Mouse (Mus musculus): Measurements from ENCODE around the gene 4930503B20Rik. TPM values are rescaled to one million over a fixed set of nuclear protein-coding genes. Genes with fewer than 3 reads are reported as not detected.

4930503B20Rik gene
- polyA plus RNA-seq, 1 experiment, result not detected

DNA sequence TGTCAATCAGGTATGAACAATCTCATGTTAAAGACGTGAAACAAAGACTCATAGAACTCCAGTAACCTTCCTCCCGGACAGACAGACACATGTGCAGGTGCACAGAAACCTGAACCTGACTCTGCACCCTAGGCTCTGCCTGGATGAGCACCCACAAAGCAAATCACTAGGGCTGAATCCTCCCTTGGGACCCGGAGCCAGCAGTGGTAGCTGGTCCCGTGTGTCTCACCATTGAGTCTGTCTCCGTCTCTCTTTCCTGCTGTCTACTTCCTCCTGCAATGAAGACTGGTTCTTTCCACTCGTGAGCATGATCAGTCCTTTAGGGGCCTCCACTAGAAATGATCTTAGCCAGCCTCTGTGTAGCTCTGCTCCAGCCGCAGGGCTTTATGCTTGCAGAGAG, 10.8 kb upstream of the 4930503B20Rik start:
- peaks cover 9% of the 10 kb centered on the region; the same call in 1 of the 2 replicates for H3K4me1 ChIP-seq (ENCODE audit: control insufficient read depth, insufficient read depth, insufficient read length, low read length)
- no peak overlapping the region for H3K4me3 ChIP-seq (ENCODE audit: insufficient read depth, low read depth, low read length)
- H3K27ac ChIP-seq (replicated peaks; ENCODE audit: low read depth, low read length), result no peak overlapping the region

DNA sequence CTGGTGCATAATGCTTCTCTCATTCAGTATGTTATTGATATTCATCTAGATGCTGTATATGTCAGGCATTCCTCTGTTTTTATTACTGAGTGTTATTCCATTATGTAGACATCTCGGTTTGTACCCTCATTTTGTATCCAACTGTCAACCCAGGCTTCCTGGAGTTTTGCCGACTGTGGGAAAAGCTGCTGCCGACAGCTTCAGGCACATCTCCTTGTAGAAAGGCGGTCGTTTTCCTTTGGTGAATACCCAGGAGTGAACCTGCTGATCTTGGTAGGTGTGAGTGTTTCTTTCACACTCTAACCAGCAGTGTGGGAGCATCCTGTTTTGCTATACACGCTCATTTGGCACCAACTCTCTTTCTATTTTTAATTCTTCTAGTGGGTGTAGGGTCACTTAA, 9.9 kb upstream of the 4930503B20Rik start:
- H3K27ac ChIP-seq (replicated peaks; ENCODE audit: low read depth, low read length), result peak overlapping the region; percentile 46; the same call in 1 of the 2 replicates
- H3K4me1 ChIP-seq (ENCODE audit: control insufficient read depth, insufficient read depth, insufficient read length, low read length), result peaks cover 9% of the 10 kb centered on the region; the same call in 1 of the 2 replicates
- no peak overlapping the region for H3K4me3 ChIP-seq (ENCODE audit: insufficient read depth, low read depth, low read length)

DNA sequence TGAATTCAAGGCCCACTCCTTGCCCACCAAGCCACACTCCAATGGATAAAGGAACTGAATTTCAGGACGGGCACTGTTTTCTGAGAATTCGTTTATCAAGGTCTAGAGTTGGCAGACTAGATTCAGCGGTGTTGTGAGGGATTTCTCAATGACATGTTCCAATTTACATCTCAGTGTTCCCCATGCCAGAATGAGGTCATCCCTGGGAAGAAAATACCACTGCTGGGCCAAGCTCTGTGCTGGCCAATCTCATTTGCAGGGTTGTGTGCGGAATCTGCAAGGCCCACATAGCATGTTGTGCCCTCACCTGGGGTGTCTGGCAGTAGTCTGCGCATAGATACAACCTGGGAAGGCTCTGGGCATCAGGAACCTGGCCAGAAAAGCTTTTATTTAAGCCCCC, 8.2 kb upstream of the 4930503B20Rik start:
- Histone ChIP-seq H3K27ac (replicated peaks; ENCODE audit: low read depth, low read length) (no peak overlapping the region), H3K4me1 (ENCODE audit: control insufficient read depth, insufficient read depth, insufficient read length, low read length) (peaks cover 9% of the 10 kb centered on the region; the same call in 1 of the 2 replicates), H3K4me3 (ENCODE audit: insufficient read depth, low read depth, low read length) (no peak overlapping the region)

DNA sequence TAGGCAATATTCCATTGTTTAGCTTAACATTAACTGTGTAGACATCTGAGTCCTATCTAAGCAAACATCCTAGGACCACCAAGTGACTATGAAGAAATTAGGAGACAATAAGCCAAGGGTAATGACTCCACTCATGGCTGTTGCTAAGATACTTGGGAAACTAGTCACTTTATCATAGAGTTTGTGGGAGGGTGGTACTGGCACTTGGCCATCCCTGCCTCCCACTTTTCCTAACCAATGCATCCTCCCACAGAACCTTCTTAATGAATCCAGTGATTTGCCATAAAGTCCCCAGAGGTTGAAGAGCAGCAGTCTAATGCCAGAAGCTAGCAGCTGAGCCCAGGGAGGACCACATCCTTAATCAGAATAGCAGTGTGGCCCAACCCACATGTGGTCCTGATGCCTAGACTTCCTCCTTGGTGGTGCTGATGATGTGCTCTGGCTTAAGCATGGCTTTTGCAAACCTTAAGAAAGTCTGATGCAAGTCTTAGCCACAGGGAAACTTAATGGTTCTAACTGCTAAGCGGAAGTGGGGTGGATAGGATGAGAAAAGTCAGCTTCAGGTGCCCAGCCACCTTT, 7.0 kb upstream of the 4930503B20Rik start:
- H3K27ac ChIP-seq (replicated peaks; ENCODE audit: low read depth, low read length), result no peak overlapping the region
- H3K4me3 ChIP-seq (ENCODE audit: insufficient read depth, low read depth, low read length), result no peak overlapping the region
- H3K4me1 ChIP-seq (ENCODE audit: control insufficient read depth, insufficient read depth, insufficient read length, low read length), result peaks cover 9% of the 10 kb centered on the region; the same call in 1 of the 2 replicates

DNA sequence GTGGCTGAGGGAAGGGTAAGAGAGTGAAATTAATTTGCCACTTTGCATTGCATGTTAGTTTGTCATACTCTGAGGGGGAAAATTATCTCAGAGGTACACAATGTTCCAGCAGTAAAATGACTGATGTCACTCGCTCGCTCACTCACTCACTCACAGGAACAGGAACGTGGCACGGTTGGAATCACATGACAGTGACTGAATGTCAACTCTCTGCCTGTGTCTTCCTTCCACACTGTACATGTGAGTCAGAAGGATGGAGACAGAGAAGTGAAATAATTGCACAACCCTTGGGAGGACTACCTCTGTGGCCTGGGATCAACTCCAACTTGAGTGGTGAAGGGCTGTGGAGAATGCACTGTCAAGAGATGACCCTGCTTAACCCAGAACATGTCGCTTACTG, 6.3 kb upstream of the 4930503B20Rik start:
- Histone ChIP-seq H3K27ac (replicated peaks; ENCODE audit: low read depth, low read length) (no peak overlapping the region), H3K4me1 (ENCODE audit: control insufficient read depth, insufficient read depth, insufficient read length, low read length) (peaks cover 9% of the 10 kb centered on the region; the same call in 1 of the 2 replicates), H3K4me3 (ENCODE audit: insufficient read depth, low read depth, low read length) (no peak overlapping the region)

DNA sequence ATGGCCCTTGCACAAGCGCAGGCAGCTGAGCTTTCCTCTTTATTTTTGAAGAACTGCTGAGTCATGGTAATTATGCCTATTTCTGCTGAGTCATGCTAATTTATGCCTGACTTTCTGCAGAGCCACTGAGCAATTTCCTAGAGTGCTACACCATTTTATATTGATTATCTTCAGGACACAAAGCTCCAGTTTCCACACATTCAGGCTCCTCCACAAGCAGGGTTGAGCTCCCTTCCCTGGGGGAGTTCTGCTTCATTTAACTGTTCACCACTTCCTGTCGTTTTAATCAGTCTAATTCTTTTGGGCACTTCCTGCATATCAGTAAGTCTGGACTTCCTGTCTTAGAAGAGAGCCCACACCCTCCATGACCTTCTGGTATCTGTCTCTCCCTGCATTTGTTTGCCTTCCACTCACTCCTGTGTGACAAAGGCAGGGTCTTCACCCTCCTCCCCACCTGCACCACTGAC, 4.0 kb upstream of the 4930503B20Rik start:
- H3K27ac ChIP-seq (replicated peaks; ENCODE audit: low read depth, low read length), result 0 out of 2 replicates have a peak overlapping the region, but pooled peaks have one; percentile 16
- no peak overlapping the region for H3K4me3 ChIP-seq (ENCODE audit: insufficient read depth, low read depth, low read length)
- H3K4me1 ChIP-seq (ENCODE audit: control insufficient read depth, insufficient read depth, insufficient read length, low read length), result no peaks in the 10 kb centered on the region

DNA sequence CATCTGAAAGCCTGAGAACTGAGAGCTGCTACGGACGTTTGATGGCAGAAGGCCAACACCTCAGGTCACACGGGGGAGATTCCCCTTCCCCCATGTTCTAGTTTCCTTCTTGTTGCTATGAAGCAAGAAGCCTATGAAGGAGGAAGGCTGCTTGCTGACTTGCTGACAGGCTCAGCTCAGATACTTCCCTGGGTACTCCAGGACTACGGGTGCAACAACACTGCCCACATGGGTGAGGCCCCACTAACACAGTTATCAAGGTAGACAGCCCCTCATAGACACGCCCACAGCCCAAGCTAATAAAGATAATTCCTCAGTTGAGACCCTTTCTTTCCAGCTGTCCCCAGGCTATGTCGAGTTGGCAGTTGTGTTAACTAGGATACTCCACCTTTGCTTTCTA, 2.6 kb upstream of the 4930503B20Rik start:
- no peak overlapping the region for H3K27ac ChIP-seq (replicated peaks; ENCODE audit: low read depth, low read length)
- H3K4me3 ChIP-seq (ENCODE audit: insufficient read depth, low read depth, low read length), result no peak overlapping the region
- H3K4me1 ChIP-seq (ENCODE audit: control insufficient read depth, insufficient read depth, insufficient read length, low read length), result no peaks in the 10 kb centered on the region

DNA sequence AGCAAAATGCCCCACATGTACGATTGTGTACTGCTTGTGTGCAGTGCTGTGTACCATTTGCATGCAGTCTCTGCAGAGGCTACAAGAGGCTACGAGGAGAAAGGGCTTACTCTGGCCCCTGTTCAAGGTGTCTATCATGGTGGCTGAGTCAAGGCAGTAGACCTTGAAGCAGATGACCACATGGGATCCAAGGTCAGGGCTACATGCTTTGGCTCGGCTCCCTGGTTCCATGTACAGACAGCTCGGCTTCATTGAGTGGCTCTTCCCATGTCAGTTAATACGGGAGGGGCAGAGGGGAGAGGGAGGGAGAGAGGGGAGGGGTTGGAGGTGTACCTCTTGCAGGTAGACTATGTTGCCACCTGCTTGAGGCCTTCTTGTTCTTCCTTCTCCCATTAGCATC, 1.3 kb upstream of the 4930503B20Rik start:
- Histone ChIP-seq H3K4me1 (ENCODE audit: control insufficient read depth, insufficient read depth, insufficient read length, low read length) (no peaks in the 10 kb centered on the region), H3K4me3 (ENCODE audit: insufficient read depth, low read depth, low read length) (no peak overlapping the region), H3K27ac (replicated peaks; ENCODE audit: low read depth, low read length) (no peak overlapping the region)

DNA sequence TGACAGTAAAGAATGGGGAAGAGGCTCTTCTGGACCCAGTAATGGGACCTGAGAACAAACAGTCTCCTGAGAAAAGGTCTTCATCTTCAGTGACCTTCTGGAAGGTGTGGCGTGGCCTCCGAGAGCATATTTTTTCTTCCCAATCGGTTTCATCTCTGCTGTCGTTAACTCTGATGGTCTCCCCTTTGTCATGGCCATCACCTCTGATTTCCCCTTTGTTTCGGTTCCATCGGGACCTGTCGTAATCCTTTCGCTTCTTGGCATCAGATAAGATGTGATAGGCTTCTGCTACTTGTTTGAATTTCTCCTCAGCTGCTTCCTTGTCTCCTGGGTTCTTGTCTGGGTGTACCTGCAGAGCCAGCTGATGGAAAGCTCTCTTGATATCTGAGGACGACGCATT, 401 bp downstream of the 4930503B20Rik start:
- Histone ChIP-seq H3K4me3 (ENCODE audit: insufficient read depth, low read depth, low read length) (no peak overlapping the region), H3K27ac (replicated peaks; ENCODE audit: low read depth, low read length) (no peak overlapping the region), H3K4me1 (ENCODE audit: control insufficient read depth, insufficient read depth, insufficient read length, low read length) (no peaks in the 10 kb centered on the region)

DNA sequence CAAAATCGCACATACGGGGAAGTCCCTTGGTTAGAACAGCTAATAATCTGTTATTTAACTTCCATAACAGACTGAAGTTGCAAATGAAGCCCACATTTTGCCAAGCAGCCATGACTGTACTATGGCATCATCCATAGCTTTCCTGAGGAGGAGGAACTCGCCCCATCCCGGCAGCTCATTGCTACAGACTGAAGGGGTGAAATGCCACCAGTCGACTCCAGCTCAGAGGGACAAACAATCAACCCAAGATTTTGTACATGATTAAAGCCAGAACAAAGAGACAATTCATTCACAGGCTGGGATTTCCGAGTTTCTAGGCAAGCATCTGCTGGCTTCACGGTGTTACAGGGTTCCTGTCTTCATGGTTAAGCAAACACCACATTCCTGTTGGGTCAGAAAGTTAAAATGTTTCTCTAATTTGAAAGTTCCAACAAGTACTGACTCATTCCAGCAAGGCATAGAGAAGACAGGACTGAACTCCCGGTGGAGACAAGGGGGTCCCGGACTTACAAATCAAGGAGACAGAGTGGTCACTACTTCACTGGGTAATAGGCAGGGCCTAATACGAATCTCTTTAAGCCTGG, 1.7 kb downstream of the 4930503B20Rik start:
- Histone ChIP-seq H3K27ac (replicated peaks; ENCODE audit: low read depth, low read length) (no peak overlapping the region), H3K4me3 (ENCODE audit: insufficient read depth, low read depth, low read length) (no peak overlapping the region), H3K4me1 (ENCODE audit: control insufficient read depth, insufficient read depth, insufficient read length, low read length) (no peaks in the 10 kb centered on the region)

DNA sequence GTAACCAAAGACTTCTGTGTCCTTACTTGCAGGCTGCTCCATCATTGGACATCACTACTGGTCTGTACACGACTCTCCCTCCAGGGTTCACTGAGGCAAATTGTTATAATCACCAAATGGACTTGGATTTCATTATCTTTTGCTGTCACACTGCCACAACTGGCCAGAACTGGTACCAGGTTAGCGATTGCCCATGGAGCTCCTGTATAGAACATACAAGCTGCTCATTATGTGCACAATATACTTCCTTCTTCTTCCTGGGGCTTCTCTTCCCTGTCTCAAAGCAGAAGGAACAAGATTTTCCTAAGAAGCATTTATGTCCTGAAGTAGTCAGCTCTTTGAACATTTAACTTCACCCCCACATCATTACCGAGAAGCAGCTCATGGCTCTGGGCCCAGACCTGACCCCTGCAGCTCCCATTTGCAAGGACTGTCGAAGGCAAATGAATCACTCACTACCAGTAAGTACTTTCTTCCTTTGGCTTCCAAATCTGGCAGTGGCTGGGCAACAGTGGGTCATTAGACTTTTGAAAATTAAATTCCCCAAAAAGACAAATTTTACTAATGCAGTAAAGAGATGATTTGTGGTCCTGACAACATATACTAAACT, 9.2 kb downstream of the 4930503B20Rik start:
- Histone ChIP-seq H3K4me1 (ENCODE audit: control insufficient read depth, insufficient read depth, insufficient read length, low read length) (no peaks in the 10 kb centered on the region), H3K4me3 (ENCODE audit: insufficient read depth, low read depth, low read length) (no peak overlapping the region), H3K27ac (replicated peaks; ENCODE audit: low read depth, low read length) (no peak overlapping the region)

DNA sequence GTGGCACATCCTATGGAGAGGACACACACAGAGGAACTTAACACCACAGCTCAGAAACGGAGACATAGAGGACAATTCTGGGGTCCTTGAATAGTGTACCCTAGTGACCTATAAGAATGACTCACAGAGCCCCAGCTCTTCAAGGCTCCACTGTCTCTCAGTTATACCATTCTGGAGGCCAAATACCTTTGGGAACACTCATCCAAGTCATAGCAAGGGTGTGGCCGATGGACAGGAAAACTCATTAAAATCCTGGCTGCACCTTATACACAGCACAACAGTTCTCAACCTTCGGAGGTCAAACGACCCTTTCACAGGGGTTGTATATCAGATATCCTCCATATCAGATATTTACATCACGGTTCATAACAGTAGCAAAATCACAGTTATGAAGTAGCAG, 18.6 kb downstream of the 4930503B20Rik start:
- H3K4me3 ChIP-seq (ENCODE audit: insufficient read depth, low read depth, low read length), result no peak overlapping the region
- H3K27ac ChIP-seq (replicated peaks; ENCODE audit: low read depth, low read length), result no peak overlapping the region
- H3K4me1 ChIP-seq (ENCODE audit: control insufficient read depth, insufficient read depth, insufficient read length, low read length), result no peaks in the 10 kb centered on the region

DNA sequence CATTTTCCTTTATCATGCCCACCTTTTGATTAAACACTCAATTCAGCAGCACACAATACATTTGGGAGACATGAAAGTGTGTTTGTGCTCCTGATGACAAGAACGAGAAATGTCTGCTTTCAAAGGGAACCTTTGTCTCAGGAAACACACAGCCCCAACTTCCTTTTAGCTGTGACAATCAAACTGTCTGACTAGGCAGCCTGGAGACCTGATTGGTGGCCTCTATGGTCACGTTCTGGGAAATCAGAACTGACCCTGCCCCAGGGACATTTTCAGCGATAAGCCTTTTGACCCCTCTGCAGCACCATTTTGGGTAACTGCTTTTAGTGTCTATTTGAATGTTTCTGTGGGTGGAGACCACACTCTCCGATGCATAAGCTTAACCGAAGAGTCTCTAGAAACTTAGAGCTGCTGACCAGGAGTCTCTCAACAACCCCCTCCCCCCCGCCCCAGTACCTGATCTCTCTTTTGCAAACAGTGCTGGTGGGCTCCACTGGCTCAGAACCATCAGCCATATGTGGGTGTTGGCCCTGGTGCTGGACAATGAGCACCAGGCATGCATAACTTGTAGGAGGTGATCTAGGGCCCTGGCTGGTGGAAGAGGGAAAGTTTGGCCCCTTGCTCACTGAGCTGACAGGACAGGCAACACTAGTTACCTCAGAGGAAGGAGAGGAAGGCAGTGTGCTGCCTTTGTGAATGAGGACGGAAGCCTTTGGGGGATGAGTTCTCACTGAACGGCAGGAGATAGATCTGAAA, 22.7 kb downstream of the 4930503B20Rik start:
- Histone ChIP-seq H3K27ac (replicated peaks; ENCODE audit: low read depth, low read length) (no peak overlapping the region), H3K4me1 (ENCODE audit: control insufficient read depth, insufficient read depth, insufficient read length, low read length) (no peaks in the 10 kb centered on the region), H3K4me3 (ENCODE audit: insufficient read depth, low read depth, low read length) (no peak overlapping the region)

DNA sequence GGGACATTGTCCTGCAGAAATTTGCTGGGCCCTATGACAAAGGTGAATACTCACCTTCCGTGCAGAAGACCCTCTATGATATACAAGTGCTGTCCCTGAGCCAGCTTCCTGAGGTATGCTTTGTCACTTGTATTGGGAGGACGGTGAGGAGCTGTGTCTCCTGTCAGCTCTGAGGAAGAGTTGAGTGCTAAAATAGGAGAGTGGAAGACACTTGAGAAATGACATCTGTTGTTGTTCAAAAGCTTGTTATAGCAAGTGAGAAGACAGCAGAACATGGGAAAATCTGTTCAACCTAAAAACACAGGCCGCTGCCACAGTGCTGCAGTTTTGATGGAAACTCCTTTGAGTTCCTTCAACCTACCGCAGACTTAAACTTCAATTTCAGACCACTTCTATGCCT, 25.4 kb downstream of the 4930503B20Rik start:
- Histone ChIP-seq H3K4me1 (ENCODE audit: control insufficient read depth, insufficient read depth, insufficient read length, low read length) (no peaks in the 10 kb centered on the region), H3K4me3 (ENCODE audit: insufficient read depth, low read depth, low read length) (no peak overlapping the region)

DNA sequence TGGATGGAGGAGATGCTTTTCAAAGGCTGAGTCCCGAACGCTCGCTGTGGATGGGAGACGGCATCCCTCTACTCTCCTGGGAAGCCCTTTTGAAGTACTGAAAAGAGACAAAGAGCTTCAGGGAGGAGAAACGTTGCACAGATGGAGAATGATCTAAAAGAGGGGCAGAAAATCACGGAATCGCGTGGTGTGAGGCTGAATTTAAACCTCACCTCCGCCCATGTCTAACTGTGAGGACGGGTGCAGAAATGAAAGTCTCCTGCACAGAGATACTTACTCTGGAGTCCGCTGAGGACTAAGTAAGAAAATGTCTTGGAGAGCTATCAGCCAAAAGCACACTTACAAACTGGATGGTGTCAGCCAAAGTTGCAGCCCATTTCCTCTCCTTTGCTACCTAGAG, 29.2 kb downstream of the 4930503B20Rik start:
- Histone ChIP-seq H3K4me3 (ENCODE audit: insufficient read depth, low read depth, low read length) (no peak overlapping the region), H3K27ac (replicated peaks; ENCODE audit: low read depth, low read length) (no peak overlapping the region), H3K4me1 (ENCODE audit: control insufficient read depth, insufficient read depth, insufficient read length, low read length) (no peaks in the 10 kb centered on the region)

More for the DNA sequence above, 25.4 kb downstream of the 4930503B20Rik start:
- no peak overlapping the region for H3K27ac ChIP-seq (replicated peaks; ENCODE audit: low read depth, low read length)

Data from brown adipose tissue, adult 24 weeks (tissue).